Mouse (Mus musculus): ENCODE measurements around the gene Lnx2. TPM values are rescaled to one million over a fixed set of nuclear protein-coding genes. Genes with fewer than 3 reads are reported as not detected.

Lnx2 gene
- polyA plus RNA-seq (2015; fragmentation: Nextera tagmentation; extraction: Ambion mirVana), result 11.8 and 12.4 TPM in 2 replicates

- no peaks in the 10 kb centered on the region for H3K27me3 ChIP-seq (ENCODE audit: insufficient read depth, low read length)
- H3K9ac ChIP-seq (ENCODE audit: low read depth, low read length), result peak within 1 kb of the TSS; percentile 83
- H3K27ac ChIP-seq, result peak within 1 kb of the TSS; percentile 91
- DNase-seq (ENCODE audit: low spot score) (peak; percentile 99), ATAC-seq (replicated peaks; ENCODE audit: low FRiP score, low read depth) (peak; percentile 99)
- under 1% methylated on average over 65 of the region's 65 CpGs for WGBS
- H3K4me1 ChIP-seq (replicated peaks; ENCODE audit: insufficient read depth, low read length), result peaks cover 11% of the 10 kb centered on the region
- H3K36me3 ChIP-seq (ENCODE audit: insufficient read depth, low read length), result no peaks in the 10 kb centered on the region
- peak within 1 kb of the TSS; percentile 79 for H3K4me3 ChIP-seq (replicated peaks; ENCODE audit: low read depth, low read length)
- TF ChIP-seq CTCF (IDR thresholded peaks at IDR 0.05; ENCODE audit: low read depth), result peak; percentile 79
- H3K9me3 ChIP-seq (replicated peaks; ENCODE audit: low read length), result no peaks in the 10 kb centered on the region
- peak within 1 kb of the TSS; percentile 90 for H3K4me2 ChIP-seq (ENCODE audit: low read length)
These were observed at the start of gene Lnx2 for GRCm38 (mm10) chr5:147076026-147076798. Gene Lnx2 (minus strand): TSS chr5:147076586.

GRCm38 (mm10) chr5:147125542-147126185 is 49.3 kb upstream of the Lnx2 start:
- no peak for TF ChIP-seq CTCF (IDR thresholded peaks at IDR 0.05; ENCODE audit: low read depth)
- Histone ChIP-seq H3K27me3 (ENCODE audit: insufficient read depth, low read length) (no peaks in the 10 kb centered on the region; the same call in 1 of the 2 replicates), H3K9me3 (replicated peaks; ENCODE audit: low read length) (no peaks in the 10 kb centered on the region), H3K27ac (no peak overlapping the region), H3K4me1 (replicated peaks; ENCODE audit: insufficient read depth, low read length) (no peaks in the 10 kb centered on the region), H3K4me3 (replicated peaks; ENCODE audit: low read depth, low read length) (no peak overlapping the region), H3K4me2 (ENCODE audit: low read length) (no peak overlapping the region), H3K36me3 (ENCODE audit: insufficient read depth, low read length) (no peaks in the 10 kb centered on the region), H3K9ac (ENCODE audit: low read depth, low read length) (no peak overlapping the region)
- no peak for ATAC-seq (replicated peaks; ENCODE audit: low FRiP score, low read depth)
- no peak for DNase-seq (ENCODE audit: low spot score)
- WGBS, result 89% methylated on average over 13 of the region's 13 CpGs

- H3K4me3 ChIP-seq (replicated peaks; ENCODE audit: low read depth, low read length), result no peak overlapping the region
- 45% methylated on average over 9 of the region's 9 CpGs for whole genome bisulfite sequencing
- H3K4me2 ChIP-seq (ENCODE audit: low read length), result no peak overlapping the region
- H3K4me1 ChIP-seq (replicated peaks; ENCODE audit: insufficient read depth, low read length), result no peaks in the 10 kb centered on the region
- DNase-seq (ENCODE audit: low spot score), result no peak
- H3K9me3 ChIP-seq (replicated peaks; ENCODE audit: low read length), result no peaks in the 10 kb centered on the region
- H3K27ac ChIP-seq, result no peak overlapping the region
- no peak overlapping the region for H3K9ac ChIP-seq (ENCODE audit: low read depth, low read length)
- TF ChIP-seq CTCF (IDR thresholded peaks at IDR 0.05; ENCODE audit: low read depth), result no peak
- no peaks in the 10 kb centered on the region for H3K36me3 ChIP-seq (ENCODE audit: insufficient read depth, low read length)
- ATAC-seq (replicated peaks; ENCODE audit: low FRiP score, low read depth), result no peak
- H3K27me3 ChIP-seq (ENCODE audit: insufficient read depth, low read length), result no peaks in the 10 kb centered on the region; the same call in 1 of the 2 replicates
These were observed 48.4 kb upstream of the Lnx2 start for GRCm38 (mm10) chr5:147124794-147125193.

DNA sequence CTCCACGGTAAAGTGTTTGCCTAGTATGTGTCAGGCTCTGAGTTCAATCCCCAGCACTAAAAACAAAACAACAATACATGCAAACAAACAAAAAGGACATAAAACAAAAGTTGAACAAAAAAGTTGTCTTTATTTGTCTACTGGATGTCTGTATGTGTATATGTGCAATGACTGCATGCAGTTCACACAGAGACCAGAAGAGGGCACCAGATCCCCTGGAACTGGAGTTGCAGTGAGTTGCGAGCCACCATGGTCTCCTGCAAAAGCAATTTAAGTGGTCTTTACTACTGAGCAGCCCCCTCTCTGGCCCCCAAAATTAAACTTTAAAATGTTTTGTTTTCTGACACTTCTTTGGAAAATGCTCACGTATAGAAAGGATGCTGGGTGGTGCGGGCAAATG is 44.8 kb upstream of the Lnx2 start:
- Histone ChIP-seq H3K27me3 (ENCODE audit: insufficient read depth, low read length) (no peaks in the 10 kb centered on the region; the same call in 1 of the 2 replicates), H3K4me2 (ENCODE audit: low read length) (no peak overlapping the region), H3K36me3 (ENCODE audit: insufficient read depth, low read length) (no peaks in the 10 kb centered on the region), H3K9me3 (replicated peaks; ENCODE audit: low read length) (no peaks in the 10 kb centered on the region), H3K4me3 (replicated peaks; ENCODE audit: low read depth, low read length) (no peak overlapping the region), H3K27ac (no peak overlapping the region), H3K4me1 (replicated peaks; ENCODE audit: insufficient read depth, low read length) (no peaks in the 10 kb centered on the region), H3K9ac (ENCODE audit: low read depth, low read length) (no peak overlapping the region)
- no peak for DNase-seq (ENCODE audit: low spot score)
- TF ChIP-seq CTCF (IDR thresholded peaks at IDR 0.05; ENCODE audit: low read depth), result peak; percentile 43
- WGBS, result 96% methylated on average over 4 of the region's 4 CpGs
- ATAC-seq (replicated peaks; ENCODE audit: low FRiP score, low read depth), result no peak

DNA sequence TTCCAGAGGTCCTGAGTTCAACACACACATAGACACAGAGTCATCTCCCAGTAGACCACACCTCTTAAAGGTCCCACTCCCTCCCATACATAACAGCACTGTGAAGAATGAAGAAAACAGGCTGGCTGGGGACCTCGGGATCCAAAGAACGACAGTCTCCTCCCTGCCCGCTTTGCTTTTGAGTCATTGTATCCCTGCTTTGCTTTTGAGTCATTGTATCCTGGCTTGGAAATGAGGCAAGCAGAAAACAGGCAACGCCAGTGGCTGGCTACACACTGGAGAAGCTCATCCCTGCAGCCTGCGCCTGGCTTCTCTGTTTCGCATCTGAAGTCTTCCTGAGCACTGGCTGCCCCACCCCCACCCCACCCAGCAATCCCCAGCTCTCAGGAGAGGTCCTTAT is 40.6 kb upstream of the Lnx2 start:
- no peak for TF ChIP-seq CTCF (IDR thresholded peaks at IDR 0.05; ENCODE audit: low read depth)
- WGBS, result 38% methylated on average over 6 of the region's 6 CpGs
- H3K4me2 ChIP-seq (ENCODE audit: low read length), result no peak overlapping the region

DNA sequence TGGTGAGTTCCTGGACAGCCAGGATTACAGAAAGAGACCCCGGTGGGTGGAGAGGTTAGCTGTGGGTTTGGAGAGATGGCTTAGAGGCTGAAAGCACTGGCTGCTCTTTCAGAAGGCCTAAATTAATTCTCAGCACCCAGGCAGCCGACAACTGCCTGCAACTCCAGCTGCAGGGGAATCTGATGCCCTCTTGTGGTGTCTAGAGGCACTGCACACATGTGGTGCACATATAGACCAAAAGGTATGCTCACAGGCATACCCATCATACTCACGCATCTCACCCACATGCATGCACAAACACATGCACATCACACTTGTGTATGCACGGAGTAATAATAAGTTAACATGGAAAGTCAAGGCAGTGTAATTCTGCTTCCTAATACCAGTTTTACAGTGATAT is 39.2 kb upstream of the Lnx2 start:
- Histone ChIP-seq H3K27me3 (ENCODE audit: insufficient read depth, low read length) (no peaks in the 10 kb centered on the region), H3K36me3 (ENCODE audit: insufficient read depth, low read length) (peaks cover 10% of the 10 kb centered on the region; the same call in 1 of the 2 replicates), H3K9ac (ENCODE audit: low read depth, low read length) (no peak overlapping the region), H3K27ac (no peak overlapping the region), H3K4me1 (replicated peaks; ENCODE audit: insufficient read depth, low read length) (no peaks in the 10 kb centered on the region), H3K4me3 (replicated peaks; ENCODE audit: low read depth, low read length) (no peak overlapping the region), H3K9me3 (replicated peaks; ENCODE audit: low read length) (no peaks in the 10 kb centered on the region), H3K4me2 (ENCODE audit: low read length) (no peak overlapping the region)
- WGBS, result 98% methylated on average over 4 of the region's 4 CpGs
- DNase-seq (ENCODE audit: low spot score) (no peak), ATAC-seq (replicated peaks; ENCODE audit: low FRiP score, low read depth) (no peak)
- TF ChIP-seq CTCF (IDR thresholded peaks at IDR 0.05; ENCODE audit: low read depth), result peak; percentile 29; the same call in 1 of the 2 replicates

More for the DNA sequence above, 40.6 kb upstream of the Lnx2 start:
- no peak overlapping the region for H3K4me3 ChIP-seq (replicated peaks; ENCODE audit: low read depth, low read length)
- H3K36me3 ChIP-seq (ENCODE audit: insufficient read depth, low read length), result peaks cover under 1% of the 10 kb centered on the region; the same call in 1 of the 2 replicates
- H3K4me1 ChIP-seq (replicated peaks; ENCODE audit: insufficient read depth, low read length), result no peaks in the 10 kb centered on the region
- DNase-seq (ENCODE audit: low spot score) (no peak), ATAC-seq (replicated peaks; ENCODE audit: low FRiP score, low read depth) (no peak)
- no peaks in the 10 kb centered on the region for H3K27me3 ChIP-seq (ENCODE audit: insufficient read depth, low read length)
- H3K9me3 ChIP-seq (replicated peaks; ENCODE audit: low read length), result no peaks in the 10 kb centered on the region
- no peak overlapping the region for H3K9ac ChIP-seq (ENCODE audit: low read depth, low read length)
- H3K27ac ChIP-seq, result no peak overlapping the region
